Mouse (Mus musculus): ENCODE results near the gene Pcgf2.
"Not testable (repeated sequence)": the region's sequence is repeated elsewhere in the genome, so short reads cannot be mapped to it uniquely, and the experiment has no call there.

Pcgf2 gene

GRCm38 (mm10) chr11:97665431-97665830 lies 34.9 kb downstream of the Pcgf2 start:
- DNase-seq: no peak

- peak; percentile 68 for DNase-seq
Measured at GRCm38 (mm10) chr11:97664771-97665240, 35.5 kb downstream of the Pcgf2 start.

GRCm38 (mm10) chr11:97664339-97664665 lies 36.0 kb downstream of the Pcgf2 start:
- no peak for DNase-seq

- peak; percentile 71 for DNase-seq
Measured at GRCm38 (mm10) chr11:97663528-97664338, 36.6 kb downstream of the Pcgf2 start.

GRCm38 (mm10) chr11:97662893-97663527 lies 37.3 kb downstream of the Pcgf2 start, which contains the start of gene Mllt6:
Gene Mllt6, plus strand, starts transcription at chr11:97663414.
- DNase-seq: peak; percentile 79

GRCm38 (mm10) chr11:97662207-97662892 lies 37.9 kb downstream of the Pcgf2 start:
- DNase-seq: peak; percentile 69

GRCm38 (mm10) chr11:97661648-97662133 lies 38.6 kb downstream of the Pcgf2 start:
- peak; percentile 77 for DNase-seq

GRCm38 (mm10) chr11:97660734-97661647 lies 39.3 kb downstream of the Pcgf2 start:
- no peak for DNase-seq

- DNase-seq: peak; percentile 88
Measured at GRCm38 (mm10) chr11:97659990-97660714, 40.1 kb downstream of the Pcgf2 start.

- no peak for DNase-seq
Measured at GRCm38 (mm10) chr11:97659267-97659989, 40.9 kb downstream of the Pcgf2 start.

GRCm38 (mm10) chr11:97658751-97659266 lies 41.5 kb downstream of the Pcgf2 start:
- DNase-seq: peak; percentile 34

- not testable (repeated sequence) for DNase-seq
Measured at GRCm38 (mm10) chr11:97657967-97658366, 42.3 kb downstream of the Pcgf2 start.

- DNase-seq: peak; percentile 55
Measured at GRCm38 (mm10) chr11:97657184-97657945, 42.9 kb downstream of the Pcgf2 start.

- peak; percentile 28 for DNase-seq
Measured at GRCm38 (mm10) chr11:97656269-97656971, 43.9 kb downstream of the Pcgf2 start.

- no peak for DNase-seq
Measured at GRCm38 (mm10) chr11:97654210-97654609, 46.1 kb downstream of the Pcgf2 start.

GRCm38 (mm10) chr11:97653376-97653775 lies 46.9 kb downstream of the Pcgf2 start:
- peak; percentile 12 for DNase-seq

GRCm38 (mm10) chr11:97650341-97650740 lies 50.0 kb downstream of the Pcgf2 start:
- DNase-seq: peak; percentile 75

GRCm38 (mm10) chr11:97648541-97648940 lies 51.8 kb downstream of the Pcgf2 start:
- DNase-seq: not testable (repeated sequence)

- DNase-seq: peak; percentile 69
Measured at GRCm38 (mm10) chr11:97644834-97645233, 55.5 kb downstream of the Pcgf2 start.

All from cerebellum, adult 9-11 months (tissue).